Mouse (Mus musculus): ENCODE measurements around the gene Nfic. TPM values are rescaled to one million over a fixed set of nuclear protein-coding genes. Genes with fewer than 3 reads are reported as not detected.

The Nfic gene
- total RNA-seq, 2 experiments from 2014 or later, result 40.7 to 44.6 TPM

DNA sequence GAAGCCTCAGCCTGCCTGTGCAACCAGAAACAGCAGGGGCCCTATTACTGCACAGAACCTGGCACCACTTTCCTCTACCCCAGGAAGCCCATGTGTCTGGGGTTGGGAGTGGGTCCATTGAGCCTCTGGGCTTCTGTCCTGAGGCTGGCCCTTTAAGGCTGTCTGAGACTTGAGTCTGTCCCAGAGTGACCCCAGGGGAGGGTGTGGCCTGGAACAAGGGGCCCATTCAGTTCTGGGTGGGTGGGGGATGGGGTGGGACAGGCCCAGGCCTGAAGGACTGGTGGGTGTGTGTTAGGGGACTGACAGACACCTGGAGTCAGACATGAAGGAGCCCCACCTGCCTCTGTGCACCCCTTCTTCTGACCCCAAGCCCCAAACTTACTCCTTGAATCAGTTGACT is 40.8 kb downstream of the Nfic start:
- intact Hi-C loops (cut with DNase I), result no loop called here
- DNase-seq (ENCODE audit: extremely low spot score in 1 of 2, low spot score in 2 of 2), result peak in 1 of 2 experiments; percentile 79

DNA sequence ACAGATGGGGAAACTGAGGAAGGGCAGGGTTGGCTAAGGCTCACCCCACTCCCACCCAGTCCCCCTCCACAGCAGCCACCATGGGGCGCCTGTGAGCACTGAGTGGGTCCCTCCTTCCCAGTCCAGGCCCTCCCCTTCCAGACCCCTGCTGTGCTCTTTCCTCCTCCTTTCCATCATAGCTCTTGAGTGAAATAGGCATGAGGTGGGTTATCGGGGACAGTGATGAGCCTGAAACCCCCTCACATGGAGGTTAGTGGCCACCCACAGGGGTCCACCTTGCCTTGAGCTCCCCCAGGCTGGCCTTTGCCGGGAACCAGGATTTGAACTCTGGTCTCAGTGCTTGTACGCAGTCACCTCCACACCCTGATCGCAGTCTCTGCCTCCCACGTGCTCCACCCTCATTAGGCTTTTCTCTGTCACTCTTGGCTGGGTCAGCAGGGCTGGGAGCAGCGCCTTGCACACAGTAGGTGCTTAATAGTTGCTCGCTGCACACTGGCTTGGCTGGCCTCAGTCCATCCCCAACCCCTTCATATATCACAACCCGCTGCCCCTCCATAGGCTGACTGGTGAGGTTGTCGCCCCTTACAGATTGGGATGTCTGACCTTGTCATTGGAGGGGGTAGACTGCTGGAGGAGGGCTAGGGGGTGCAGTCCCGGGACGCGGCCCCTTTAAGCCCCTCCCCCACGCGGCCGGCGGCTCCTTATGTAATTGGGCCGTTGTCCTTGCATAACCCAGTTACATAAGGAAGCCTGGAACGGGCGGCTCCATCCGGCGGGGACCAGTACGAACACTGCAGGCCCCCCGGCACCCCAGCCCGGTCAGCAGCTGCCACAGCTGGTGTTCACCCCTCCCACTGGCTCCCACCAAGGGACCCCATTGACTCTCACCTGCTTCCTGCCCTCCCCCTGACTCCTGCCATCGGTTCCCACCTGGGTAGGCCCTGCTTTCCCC is 41.8 kb downstream of the Nfic start:
- intact Hi-C loops (cut with DNase I), result no loop called here
- DNase-seq (ENCODE audit: extremely low spot score in 1 of 2, low spot score in 2 of 2), result peak; percentile 70 to 94

DNA sequence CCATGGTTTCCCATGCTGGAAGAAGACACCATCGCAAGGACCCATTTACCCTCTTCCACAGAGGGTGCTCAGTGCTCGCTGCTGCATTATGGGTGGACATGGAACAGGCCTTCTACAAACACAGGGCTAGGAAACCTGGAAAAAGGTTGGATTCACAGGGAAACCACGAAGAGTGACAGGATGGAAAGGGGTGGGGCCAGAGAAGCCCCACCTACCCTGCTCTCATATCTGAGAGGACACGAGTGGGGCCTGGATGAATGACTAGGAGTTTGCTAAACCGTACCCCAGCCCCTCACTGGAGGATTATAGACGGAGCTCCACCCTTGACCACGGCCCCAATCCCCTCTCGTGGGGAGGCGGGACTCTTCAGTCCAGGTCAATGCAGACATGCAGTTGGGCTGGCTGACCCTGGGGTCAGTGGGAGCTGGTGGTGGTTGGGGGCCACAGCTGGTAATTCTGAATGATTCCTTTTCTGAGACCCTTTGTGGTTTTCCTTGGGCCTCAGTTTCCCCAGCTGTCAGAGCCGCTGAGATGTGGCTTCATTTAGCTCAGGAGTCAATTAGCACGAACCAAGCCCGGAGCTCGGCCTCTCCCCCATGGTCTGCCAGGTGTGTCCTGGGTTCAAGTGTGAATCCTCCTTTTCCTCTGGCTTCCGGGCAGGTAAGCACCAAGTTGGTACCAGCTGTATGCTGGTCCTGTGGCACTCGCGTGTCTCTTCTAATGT is 42.7 kb downstream of the Nfic start:
- no peak for DNase-seq (ENCODE audit: extremely low spot score in 1 of 2, low spot score in 2 of 2)
- intact Hi-C loops (cut with DNase I), result no loop called here

DNA sequence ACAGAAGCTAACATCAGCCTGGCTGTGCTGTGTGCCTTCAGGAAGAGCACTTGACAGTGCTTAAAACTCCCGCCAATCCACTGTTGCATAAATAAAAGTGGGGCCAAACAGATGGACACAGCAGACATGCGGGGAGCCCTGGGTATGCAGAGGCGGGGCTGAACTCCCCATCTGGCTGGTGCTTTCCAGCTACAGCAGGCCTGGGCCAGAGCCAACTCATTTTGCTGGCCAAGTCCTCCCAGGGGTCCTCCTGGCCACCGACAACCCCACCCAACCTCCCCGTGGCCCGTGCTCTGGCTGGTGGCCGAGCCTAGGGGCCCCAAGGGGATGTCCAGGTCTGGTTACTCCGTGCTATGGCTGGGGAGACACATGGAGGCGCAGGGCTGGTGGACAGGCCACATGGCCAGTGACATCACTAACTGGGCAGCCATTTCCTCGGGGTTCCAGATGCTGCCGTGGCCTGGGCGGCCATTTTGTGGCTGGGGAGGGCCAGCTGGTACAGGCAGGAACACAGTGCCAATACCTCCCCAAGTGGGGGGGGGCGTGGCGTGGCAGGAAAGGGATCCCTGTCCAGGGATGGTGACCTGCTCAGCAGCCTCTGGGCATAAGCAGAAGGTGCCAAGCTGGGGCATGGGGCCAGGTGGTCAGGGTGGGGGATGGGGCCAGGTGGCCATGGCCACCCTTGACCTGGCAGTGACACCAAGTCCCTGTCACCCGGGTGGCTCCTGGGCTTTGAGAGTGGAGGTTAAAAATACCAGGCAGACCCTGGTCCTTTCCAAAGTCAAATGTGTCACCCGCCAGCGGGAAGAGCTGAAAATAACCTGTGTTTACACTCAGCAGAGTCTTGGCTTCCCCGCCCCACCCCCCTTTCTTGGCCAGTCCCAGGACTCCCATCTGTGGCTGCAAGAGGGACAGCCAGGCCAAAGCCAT is 43.7 kb downstream of the Nfic start:
- intact Hi-C loops (cut with DNase I), result no loop called here
- DNase-seq (ENCODE audit: extremely low spot score in 1 of 2, low spot score in 2 of 2), result peak in 1 of 2 experiments; percentile 93

DNA sequence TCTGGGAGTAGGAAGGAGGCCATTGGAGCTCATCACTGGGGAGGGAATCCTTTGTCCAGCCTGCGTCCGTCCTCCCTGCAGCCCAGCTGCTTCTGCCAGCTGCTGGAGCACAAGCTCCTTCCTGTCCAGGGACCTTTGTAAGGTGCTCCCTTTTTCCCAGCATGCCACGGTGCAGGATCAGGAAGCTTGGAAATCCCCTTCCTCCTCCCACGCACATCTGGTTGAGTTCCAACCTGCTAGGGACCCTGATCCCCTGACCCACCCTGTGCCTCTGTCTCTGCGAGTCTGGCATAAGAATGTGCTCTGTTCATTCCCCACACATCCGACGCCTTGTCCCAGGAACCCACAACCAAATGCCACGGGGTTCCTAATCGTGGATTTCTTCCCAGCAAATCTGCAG is 44.5 kb downstream of the Nfic start:
- peak in 1 of 2 experiments; percentile 71 for DNase-seq (ENCODE audit: extremely low spot score in 1 of 2, low spot score in 2 of 2)
- intact Hi-C loops (cut with DNase I), result no loop called here

DNA sequence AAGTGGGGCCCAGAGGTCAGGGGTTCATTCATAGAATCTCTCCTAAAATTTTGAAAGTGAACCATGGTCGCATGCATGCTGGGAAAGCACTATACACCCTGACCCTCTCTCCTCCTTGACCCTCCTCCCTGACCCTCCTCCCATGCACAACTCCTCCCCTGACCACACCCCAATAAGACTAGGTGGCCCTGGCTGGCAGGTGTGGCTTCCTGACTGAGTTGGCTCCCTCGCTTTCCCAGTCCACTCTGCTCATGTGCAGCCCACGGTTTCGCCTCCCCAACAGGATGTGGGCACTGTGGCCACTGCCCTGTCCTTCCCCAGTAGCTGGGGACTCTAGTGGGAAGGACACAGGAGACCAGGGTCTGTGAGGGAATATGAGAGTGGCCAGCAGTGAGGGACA is 45.1 kb downstream of the Nfic start:
- intact Hi-C loops (cut with DNase I), result no loop called here
- no peak for DNase-seq (ENCODE audit: extremely low spot score in 1 of 2, low spot score in 2 of 2)

DNA sequence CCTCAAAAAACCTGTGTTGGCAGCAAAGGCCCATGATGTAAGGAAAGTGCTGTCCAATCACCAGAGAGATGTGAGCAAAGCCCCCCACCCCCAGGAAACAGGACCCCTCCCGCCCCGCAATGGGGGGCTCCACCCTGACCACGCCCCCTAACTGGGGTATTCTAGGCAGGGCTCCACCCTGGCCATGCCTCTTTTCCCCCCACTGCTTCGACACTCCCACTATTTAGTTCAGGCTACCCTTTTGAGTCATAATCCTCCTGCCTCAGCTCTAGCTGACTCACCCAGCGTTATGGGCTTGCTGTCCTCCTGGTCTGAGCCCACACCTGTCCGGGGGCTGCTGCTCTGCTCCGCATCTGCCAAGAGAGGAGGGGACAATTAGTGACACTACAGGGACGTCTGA is 46.1 kb downstream of the Nfic start:
- intact Hi-C loops (cut with DNase I), result no loop called here
- no peak for DNase-seq (ENCODE audit: extremely low spot score in 1 of 2, low spot score in 2 of 2)

DNA sequence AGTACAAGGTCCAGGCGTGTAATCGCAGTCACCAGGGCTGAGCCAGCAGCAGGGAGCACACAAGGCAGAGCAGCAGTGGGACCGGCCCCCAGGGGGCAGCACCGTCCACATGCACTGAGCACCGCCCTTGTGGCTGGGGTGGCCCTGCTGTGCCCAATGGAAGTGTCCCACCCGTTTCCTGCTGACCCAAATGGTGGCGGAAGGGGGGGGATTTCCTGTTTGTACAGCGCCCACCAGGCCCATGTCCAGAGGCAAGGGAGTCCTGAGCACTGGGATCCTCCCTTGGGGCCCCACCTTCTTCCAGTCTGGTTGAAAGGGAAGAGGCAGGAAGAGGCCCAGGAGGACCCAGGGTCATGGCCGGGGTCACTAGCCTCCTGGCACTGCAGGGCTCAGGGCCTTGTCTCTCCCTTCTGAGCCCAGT is 46.6 kb downstream of the Nfic start:
- intact Hi-C loops (cut with DNase I), result no loop called here

DNA sequence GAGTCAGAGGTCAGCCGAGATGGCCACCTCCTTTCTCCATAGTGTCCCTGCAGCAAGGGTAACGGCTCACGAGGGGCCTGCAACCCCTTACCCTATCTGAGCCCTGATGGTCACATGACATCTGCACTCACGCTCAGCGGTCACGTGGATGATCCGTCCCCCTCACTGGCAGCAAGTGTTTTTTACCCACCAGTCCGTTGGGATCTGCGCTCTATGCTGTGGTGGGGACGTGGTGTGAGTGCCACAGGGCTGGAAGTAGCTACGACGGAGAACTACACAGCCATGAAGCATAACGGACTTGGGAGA is 47.1 kb downstream of the Nfic start:
- no peak for DNase-seq (ENCODE audit: extremely low spot score in 1 of 2, low spot score in 2 of 2)
- intact Hi-C loops (cut with DNase I), result no loop called here

More for the DNA sequence above, 46.6 kb downstream of the Nfic start:
- DNase-seq (ENCODE audit: extremely low spot score in 1 of 2, low spot score in 2 of 2), result peak in 1 of 2 experiments; percentile 94

DNA sequence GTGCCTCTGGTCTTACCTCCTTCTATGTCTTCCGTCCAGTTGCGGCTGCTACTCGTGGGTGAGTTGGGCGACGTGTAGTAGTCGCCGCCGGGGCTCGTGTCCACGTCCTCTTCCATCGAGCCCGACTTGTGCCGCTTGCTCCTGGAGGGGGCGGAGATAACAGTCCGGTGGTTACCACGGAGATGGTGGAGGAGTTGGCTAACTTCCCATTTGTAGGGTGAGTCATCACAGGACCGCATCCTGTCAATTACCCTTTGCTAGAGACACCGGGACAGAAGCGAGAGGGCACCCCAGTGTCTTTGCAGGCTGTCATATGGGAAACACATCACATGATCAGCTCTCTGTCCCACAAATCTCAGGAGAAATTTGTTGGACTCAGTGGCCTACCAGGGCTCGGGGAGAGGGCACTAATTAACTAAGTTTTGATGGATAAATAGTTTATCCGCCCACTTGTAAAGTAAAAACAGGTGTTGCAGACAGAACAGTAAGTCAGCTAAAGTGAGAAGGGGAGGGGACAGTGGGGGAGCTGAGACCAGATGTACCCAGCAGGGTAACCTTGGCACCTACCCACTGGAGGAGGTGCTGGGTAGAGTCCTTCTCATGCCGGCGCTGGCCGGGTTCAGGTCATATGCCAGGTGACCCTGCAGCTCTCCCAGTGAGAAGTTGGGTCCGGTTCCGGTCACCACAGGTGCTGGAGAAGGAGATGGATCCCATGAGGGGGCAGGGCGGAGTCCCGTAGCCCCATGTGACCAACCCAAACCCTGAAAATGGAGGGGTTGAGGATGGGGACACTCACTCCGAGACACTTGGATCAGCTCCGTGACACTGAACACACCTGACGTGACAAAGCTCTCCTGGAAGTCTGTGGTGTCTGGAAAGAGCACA is 47.7 kb downstream of the Nfic start:
- intact Hi-C loops (cut with DNase I), result no loop called here
- peak; percentile 76 to 89 for DNase-seq (ENCODE audit: extremely low spot score in 1 of 2, low spot score in 2 of 2)

DNA sequence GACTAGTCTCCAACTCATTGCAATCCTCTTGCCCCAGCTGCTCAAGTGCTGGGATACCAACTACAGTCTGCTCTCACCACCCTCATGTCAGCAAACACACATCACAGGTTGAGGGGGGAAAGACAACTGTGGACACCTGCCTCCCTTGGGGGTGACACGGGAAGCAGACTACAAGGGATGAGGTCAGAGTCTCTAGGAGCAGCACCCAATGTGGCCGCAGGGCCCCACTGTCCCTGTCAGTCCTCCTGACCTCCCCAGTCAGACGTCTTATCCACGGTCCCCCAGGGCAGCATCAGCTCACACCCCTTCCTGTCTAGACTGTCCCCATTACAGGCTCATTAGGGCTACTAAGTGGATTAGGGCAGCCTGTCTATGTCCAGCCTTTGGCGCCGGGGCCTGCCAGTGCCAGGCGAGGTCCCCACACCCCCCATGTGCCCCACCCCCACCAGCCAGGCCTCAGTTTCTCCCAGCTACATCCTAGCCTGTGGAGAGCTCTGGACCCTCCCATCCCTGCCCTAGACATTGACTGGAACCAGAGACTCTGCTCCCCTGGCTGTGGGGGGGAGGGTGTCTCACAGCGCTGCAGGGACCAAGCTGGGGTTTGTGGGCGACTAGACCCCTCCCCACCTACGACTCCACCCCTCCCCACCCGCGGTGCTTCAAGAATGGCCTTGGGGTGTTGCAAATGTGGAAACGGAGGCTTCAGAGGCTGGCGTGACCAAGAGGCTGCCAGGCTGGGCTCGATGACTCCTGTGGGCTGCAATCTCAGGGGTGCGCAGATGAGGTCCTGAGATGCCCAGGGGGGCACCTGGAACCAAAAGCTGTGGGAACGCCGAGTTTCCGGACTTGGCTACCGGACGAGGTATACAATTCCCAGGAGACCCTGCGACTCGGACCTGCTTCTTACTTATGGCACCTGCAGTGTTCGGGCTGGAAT is 48.7 kb downstream of the Nfic start:
- DNase-seq (ENCODE audit: extremely low spot score in 1 of 2, low spot score in 2 of 2), result no peak
- intact Hi-C loops (cut with DNase I), result no loop called here

DNA sequence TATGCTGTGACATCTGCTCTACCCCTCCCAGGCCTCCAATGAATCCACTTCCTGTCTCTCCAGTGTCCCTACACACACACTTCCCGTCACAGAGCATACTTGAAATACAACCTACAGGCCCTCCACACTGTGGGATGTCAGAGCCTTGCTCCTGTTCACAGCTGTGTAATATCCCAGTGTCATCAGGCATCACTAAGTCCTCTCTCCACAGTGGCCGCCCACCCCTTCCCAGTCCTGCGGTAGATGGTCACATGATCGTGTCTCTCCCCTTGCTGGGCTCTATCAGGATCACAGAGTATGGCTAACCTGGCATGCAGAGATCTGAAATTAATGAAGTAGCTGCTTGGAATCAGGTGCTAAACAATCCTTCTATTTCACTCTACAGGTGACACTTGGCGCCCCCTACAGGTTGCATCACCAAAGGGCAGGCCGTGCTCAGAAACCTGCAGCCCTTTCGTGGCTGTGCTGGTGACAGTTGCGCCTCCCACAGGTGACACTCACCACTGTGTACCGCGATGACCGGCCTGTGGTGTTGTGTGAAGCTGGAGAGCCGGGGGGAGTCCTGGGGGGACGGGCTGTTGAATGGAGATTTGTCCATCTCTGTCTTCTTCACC is 49.7 kb downstream of the Nfic start:
- intact Hi-C loops (cut with DNase I), result no loop called here
- DNase-seq (ENCODE audit: extremely low spot score in 1 of 2, low spot score in 2 of 2), result peak in 1 of 2 experiments; percentile 76

DNA sequence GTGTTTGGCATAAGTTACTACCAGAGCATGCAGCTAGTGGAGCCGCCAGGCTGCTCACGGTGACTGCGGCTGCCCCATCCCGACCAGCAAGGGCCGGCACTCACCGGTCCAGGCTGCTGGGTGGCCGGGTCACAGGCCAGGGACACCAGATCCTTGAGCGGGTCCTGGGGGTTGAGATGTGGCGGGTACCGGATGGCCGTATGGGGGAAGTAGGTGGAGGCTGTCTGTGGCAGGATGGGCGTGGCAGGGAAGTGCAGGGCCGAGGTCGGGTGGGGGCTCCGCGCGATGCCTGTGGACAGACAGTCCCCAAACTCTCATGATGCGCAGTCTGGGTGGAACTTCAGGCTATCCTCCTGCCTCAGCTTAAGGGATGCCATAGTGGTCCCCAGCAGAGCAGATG is 50.7 kb downstream of the Nfic start:
- peak in 1 of 2 experiments; percentile 72 for DNase-seq (ENCODE audit: extremely low spot score in 1 of 2, low spot score in 2 of 2)
- intact Hi-C loops (cut with DNase I), result no loop called here

DNA sequence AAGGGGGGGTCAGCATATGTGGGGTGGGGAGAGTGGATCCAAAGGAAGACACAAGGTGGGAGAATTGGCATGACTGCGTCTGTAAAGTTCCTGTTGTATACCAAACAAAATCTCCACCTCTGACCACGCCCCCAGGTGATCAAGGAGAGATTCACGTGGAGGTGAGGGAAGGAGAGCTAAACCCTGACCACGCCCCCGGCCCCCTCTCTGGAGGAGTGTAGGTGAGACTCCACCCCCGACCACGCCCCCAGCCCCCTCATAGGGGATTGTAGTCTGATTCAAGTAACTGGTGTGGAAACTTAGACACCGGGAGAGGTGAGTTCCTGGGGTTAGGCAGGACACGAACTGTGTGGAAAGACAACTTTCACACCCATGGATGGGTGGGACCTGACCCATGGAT is 51.4 kb downstream of the Nfic start:
- peak in 1 of 2 experiments; percentile 67 for DNase-seq (ENCODE audit: extremely low spot score in 1 of 2, low spot score in 2 of 2)
- intact Hi-C loops (cut with DNase I), result no loop called here

DNA sequence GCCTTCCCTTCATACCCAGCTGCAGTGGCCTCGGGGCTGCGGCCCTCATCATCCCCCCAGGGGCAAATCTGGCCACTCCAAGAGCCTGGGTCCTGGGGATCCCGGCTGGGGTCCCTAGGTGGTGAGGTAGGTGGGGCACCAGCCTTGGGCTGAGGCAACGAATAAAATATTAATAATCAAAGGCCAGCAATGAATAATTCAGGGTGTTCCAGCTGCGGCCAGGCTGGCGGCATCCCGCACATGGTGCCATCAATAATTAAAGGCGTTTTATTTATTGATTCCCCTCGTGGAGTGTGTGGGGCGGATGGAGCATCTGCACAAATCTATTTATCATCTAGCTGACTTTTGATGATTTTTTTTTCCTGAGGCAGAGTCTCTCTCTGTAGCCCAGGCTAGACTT is 51.9 kb downstream of the Nfic start:
- intact Hi-C loops (cut with DNase I), result no loop called here
- DNase-seq (ENCODE audit: extremely low spot score in 1 of 2, low spot score in 2 of 2), result no peak

DNA sequence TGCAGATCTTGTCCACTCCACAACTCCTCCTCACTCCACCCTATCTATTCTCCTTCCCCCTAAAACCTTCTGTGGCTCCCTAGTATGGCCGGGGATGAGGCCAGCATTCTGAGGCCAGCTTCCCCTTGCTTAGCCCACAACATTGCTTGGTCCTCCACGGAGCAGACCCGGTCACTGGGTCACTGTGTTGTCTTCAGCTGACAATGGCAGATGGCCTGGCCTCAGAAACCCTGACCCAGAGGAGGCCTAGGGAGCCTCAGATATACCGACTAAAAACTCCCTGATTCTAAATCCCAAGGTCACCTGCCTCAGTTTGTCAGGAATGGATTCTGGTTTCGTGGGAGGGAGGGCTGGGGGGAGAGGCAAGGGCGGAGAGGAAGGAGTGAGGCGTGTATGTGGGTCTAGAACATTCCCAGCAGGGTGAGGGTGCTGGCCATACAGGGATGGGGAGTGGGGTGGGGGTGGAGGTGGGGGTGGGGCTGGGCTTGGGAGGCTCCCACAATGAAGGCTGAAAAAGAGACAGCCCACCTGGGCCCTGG is 53.1 kb downstream of the Nfic start:
- intact Hi-C loops (cut with DNase I), result no loop called here
- no peak for DNase-seq (ENCODE audit: extremely low spot score in 1 of 2, low spot score in 2 of 2)
